In the genomic region with DNA sequence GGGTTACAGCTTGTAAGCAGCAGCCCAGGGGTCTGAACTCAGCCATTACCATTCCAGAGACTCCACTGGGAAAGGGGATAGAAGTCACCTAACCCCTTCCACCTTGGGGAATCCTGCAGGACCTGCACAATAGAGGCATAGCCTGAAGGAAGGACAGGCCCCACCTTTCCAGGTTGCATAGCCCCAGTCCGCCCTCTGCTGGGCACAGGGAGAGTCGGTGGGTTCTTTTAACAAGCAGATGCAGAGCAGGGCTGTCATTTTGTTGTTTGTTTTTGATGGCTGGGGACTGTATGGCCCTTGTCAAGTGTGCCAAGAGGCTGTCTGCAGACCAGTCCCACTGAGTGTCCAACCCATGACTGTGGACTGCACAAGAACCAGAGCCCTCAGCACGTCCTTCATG, we compare ENCODE assay signal across 11 mouse cellular contexts. TPM values are rescaled to one million over a fixed set of nuclear protein-coding genes. Genes with fewer than 3 reads are reported as not detected.
DNase-seq lines count a peak whose midpoint lies in the region; ATAC-seq and TF ChIP-seq lines count a peak whose summit lies in the region.
"Not testable (repeated sequence)": the region's sequence is repeated elsewhere in the genome, so short reads cannot be mapped to it uniquely, and the experiment has no call there.
"Had no signal": no experiment of that assay in that cellular context is flagged by ENCODE, and none has a peak within 500 bp of the region (broad histone marks: within the 10 kb centered on the region; RNA-seq: fewer than 3 reads in every experiment).

No protein-coding gene starts in this region.

- not testable (repeated sequence) for H3K27me3 ChIP-seq in Patski; cerebellum, adult 2 months (ENCODE audit: control insufficient read depth, insufficient read depth, low read length); forebrain, postnatal 0 days (ENCODE audit: insufficient read depth, low read length); small intestine, adult 2 months (ENCODE audit: control insufficient read depth, insufficient read depth, low read length)

- not testable (repeated sequence) for H3K9me3 ChIP-seq in forebrain, postnatal 0 days (ENCODE audit: low read length)

- intact Hi-C loops in left cerebral cortex, postnatal 25 days (cut with DNase I): loop anchor here (1.0 to 5.0 kb wide), 2 partner anchors 95 to 1055 kb away; no protein-coding TSS in a partner anchor

- H3K27ac ChIP-seq in cerebellum, adult 2 months (ENCODE audit: insufficient read depth, low read length); forebrain, postnatal 0 days (ENCODE audit: low read depth, low read length); small intestine, adult 2 months (ENCODE audit: insufficient read depth, low read depth, low read length): not testable (repeated sequence)

- not testable (repeated sequence) for H3K4me2 ChIP-seq in forebrain, postnatal 0 days (ENCODE audit: low read depth)

- H3K9ac ChIP-seq in forebrain, postnatal 0 days: not testable (repeated sequence)

- TF ChIP-seq POLR2A in cerebellum, adult 2 months (IDR thresholded peaks at IDR 0.05; ENCODE audit: borderline replicate concordance, insufficient read depth, low read length); small intestine, adult 2 months (IDR thresholded peaks at IDR 0.05; ENCODE audit: low read depth, low read length): not testable (repeated sequence)

- CTCF ChIA-PET in Patski (lab: Charles Lee): interaction anchor here (1.8 kb wide), 1 partner anchor 96 kb away, joined by 11 read pairs; no protein-coding TSS in a partner anchor

- not testable (repeated sequence) for ATAC-seq in Patski; forebrain, postnatal 0 days
- peak; percentile 36 for ATAC-seq in megakaryocyte progenitor cell, adult 5-6 weeks (replicated peaks; ENCODE audit: poor library complexity)

- H3K4me1 ChIP-seq in cerebellum, adult 2 months (ENCODE audit: control insufficient read depth, insufficient read depth, low read length); forebrain, postnatal 0 days (ENCODE audit: insufficient read depth); small intestine, adult 2 months (ENCODE audit: control insufficient read depth, insufficient read depth, insufficient read length, low read length): not testable (repeated sequence)

- POLR2A ChIA-PET in Patski (lab: Charles Lee): not testable (repeated sequence)

- H3K36me3 ChIP-seq in forebrain, postnatal 0 days (ENCODE audit: insufficient read depth); small intestine, adult 2 months (ENCODE audit: control insufficient read depth, insufficient read depth, low read length): not testable (repeated sequence)

- not testable (repeated sequence) for H3K4me3 ChIP-seq in cerebellum, adult 2 months (replicated peaks; ENCODE audit: insufficient read depth, low read depth, low read length); forebrain, postnatal 0 days (ENCODE audit: low read depth, low read length); small intestine, adult 2 months (ENCODE audit: low read depth, low read length)

- peak; percentile 62 for DNase-seq in 3T3-L1 (ENCODE audit: low read depth, low spot score)
- not testable (repeated sequence) for DNase-seq in Patski (ENCODE audit: low read depth, low spot score)
- DNase-seq in cerebellum, adult 2 months: peak; percentile 36 to 48
- DNase-seq in forebrain, postnatal 0 days: peak; percentile 50
- peak; percentile 27 to 38 for DNase-seq in kidney, adult 8-10 months
- peak; percentile 43 to 50 for DNase-seq in left cerebral cortex, postnatal 25 days (ENCODE audit: low spot score in 2 of 2)

- peak; percentile 59 for TF ChIP-seq CTCF in Patski (IDR thresholded peaks at IDR 0.05)
- peak; percentile 54; the same call in 1 of the 2 replicates for TF ChIP-seq CTCF in cerebellum, adult 2 months (IDR thresholded peaks at IDR 0.05; ENCODE audit: borderline replicate concordance, insufficient read depth, low read depth, low read length)
- peak; percentile 71 for TF ChIP-seq CTCF in forebrain, postnatal 0 days (IDR thresholded peaks at IDR 0.05; ENCODE audit: low read depth)
- peak; percentile 44; the same call in 1 of the 2 replicates for TF ChIP-seq CTCF in small intestine, adult 2 months (IDR thresholded peaks at IDR 0.05; ENCODE audit: extremely low read depth, insufficient read length, insufficient replicate concordance, low read depth, low read length)

- 48% methylated on average over 3 of the region's 3 CpGs for WGBS in cerebellum, adult 2 months
- WGBS in forebrain, postnatal 0 days: 26% methylated on average over 3 of the region's 3 CpGs
- 39% methylated on average over 3 of the region's 3 CpGs for WGBS in small intestine, adult 2 months

- in situ Hi-C loops in Patski (cut with MboI; ENCODE audit: low pct_unique_long_range_greater_than_20kb): not testable (repeated sequence)

RNA-seq across cellular contexts. Expression of a gene that starts 4.8 kb away (rescaled TPM):
- 73.1 TPM for polyA plus RNA-seq in Patski (2021)
- 26.9 TPM in 2 replicates for polyA plus RNA-seq in cerebellum, adult 2 months (2012; rRNA removed)
- 34.3 and 52.0 TPM in 2 replicates for total RNA-seq in forebrain, postnatal 0 days (2014; rRNA removed)
- 38.4 and 49.5 TPM in 2 replicates for polyA plus RNA-seq in forebrain, postnatal 0 days (2015; fragmentation: Nextera tagmentation; extraction: Ambion mirVana)
- 10 to 100 TPM; 36.9 to 38.2 TPM for total RNA-seq in left cerebral cortex, postnatal 25 days (2021)
- 18.1 and 23.7 TPM in 2 replicates for total RNA-seq in megakaryocyte progenitor cell, adult 5-6 weeks (2015)
- 23.6 and 29.4 TPM in 2 replicates for total RNA-seq in megakaryocyte progenitor cell, adult 5-6 weeks (2017)
- 33.6 and 51.3 TPM in 2 replicates for polyA plus RNA-seq in small intestine, adult 2 months (2012; rRNA removed)

RNA-seq across cellular contexts. Expression of a gene that starts 54.4 kb away (rescaled TPM):
- polyA plus RNA-seq in Patski (2021): not detected
- polyA plus RNA-seq in cerebellum, adult 2 months (2012; rRNA removed): 0.11 and 0.19 TPM in 2 replicates
- 25.7 and 41.6 TPM in 2 replicates for total RNA-seq in forebrain, postnatal 0 days (2014; rRNA removed)
- polyA plus RNA-seq in forebrain, postnatal 0 days (2015; fragmentation: Nextera tagmentation; extraction: Ambion mirVana): 28.8 and 41.0 TPM in 2 replicates
- total RNA-seq in left cerebral cortex, postnatal 25 days (2021): 10 to 100 TPM; 33.6 to 33.7 TPM
- total RNA-seq in megakaryocyte progenitor cell, adult 5-6 weeks (2015): not detected in 2 replicates
- not detected in 2 replicates for total RNA-seq in megakaryocyte progenitor cell, adult 5-6 weeks (2017)
- polyA plus RNA-seq in small intestine, adult 2 months (2012; rRNA removed): not detected in 2 replicates
- total RNA-seq: adrenal gland, adult 8-10 months had no signal
- polyA plus RNA-seq: large intestine, adult 2 months; neural tube, embryonic 13.5 days had no signal

Comparison
In these comparisons a context has a peak if more than half of its experiments do, and no peak if none do; other contexts are left out.
1. RNA of a gene that starts 54.4 kb away (polyA plus RNA-seq): 28.8 to 41.0 TPM in forebrain, postnatal 0 days; 0.11 to 0.19 TPM in cerebellum, adult 2 months, not detected in Patski (single experiment) and not detected in small intestine, adult 2 months; every median in the first group is over 10 times any median in the second.
2. Peak in every context shown above with its lines, with median percentiles within 50 percentile points of each other: CTCF ChIP-seq.